Mouse (Mus musculus): ENCODE results near the gene Tha1.

- TF ChIP-seq CTCF (IDR thresholded peaks at IDR 0.05; ENCODE audit: insufficient read depth, low read depth, low read length) (no peak), POLR2A (IDR thresholded peaks at IDR 0.05; ENCODE audit: insufficient read depth, low read depth, low read length) (no peak)
Observed at GRCm38 (mm10) chr11:117857462-117857861, 15.8 kb downstream of the Tha1 start.

Data from olfactory bulb, adult 2 months (tissue).